ENCODE assay signal across 1 mouse cellular context in the genomic region with DNA sequence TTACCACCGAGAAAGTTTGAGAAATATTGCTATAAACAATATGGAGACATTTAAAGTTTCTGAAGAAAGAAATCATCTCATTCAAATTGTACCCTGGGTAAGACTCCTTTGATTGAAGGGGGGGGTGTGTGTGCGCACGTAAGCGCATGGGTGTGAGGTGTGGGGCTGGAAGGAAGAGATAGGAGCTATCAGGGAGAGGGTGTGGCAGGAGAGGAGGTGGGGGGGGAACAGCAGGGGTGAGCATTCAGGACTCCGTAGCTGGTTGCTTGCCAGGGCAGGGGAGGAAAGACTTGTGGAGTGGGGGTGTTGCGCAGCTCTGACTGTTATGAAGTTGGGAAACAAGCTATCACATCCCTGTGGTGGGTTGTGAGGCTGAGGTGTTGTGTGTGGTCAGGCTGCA.
TF ChIP-seq lines count a peak whose summit lies in the region.

No protein-coding gene starts in this region.

TF ChIP-seq in MEL, 35 proteins besides CTCF, POLR2A, EP300 and RAD21:
- TF ChIP-seq USF1 (IDR thresholded peaks at IDR 0.05; ENCODE audit: low read depth, low read length): no peak
- peak; percentile 72 for TF ChIP-seq TAL1 (IDR thresholded peaks at IDR 0.05; ENCODE audit: low read length)
- TF ChIP-seq ZNF384 (IDR thresholded peaks at IDR 0.05; ENCODE audit: low read depth, low read length): no peak
- TF ChIP-seq TCF12 (IDR thresholded peaks at IDR 0.05; ENCODE audit: low read depth, low read length): peak; percentile 92
- TF ChIP-seq CHD2 (IDR thresholded peaks at IDR 0.05; ENCODE audit: low read length): no peak
- no peak for TF ChIP-seq KAT2A (conservative IDR thresholded peaks at IDR 0.05; ENCODE audit: low read depth, low read length)
- no peak for TF ChIP-seq GABPA (IDR thresholded peaks at IDR 0.05; ENCODE audit: low read depth, low read length)
- no peak for TF ChIP-seq ZMIZ1 (IDR thresholded peaks at IDR 0.05; ENCODE audit: low read depth, low read length)
- TF ChIP-seq UBTF (IDR thresholded peaks at IDR 0.05; ENCODE audit: borderline replicate concordance, insufficient read depth, low read depth, low read length): no peak
- TF ChIP-seq MYB (IDR thresholded peaks at IDR 0.05; ENCODE audit: low read depth, low read length): no peak
- TF ChIP-seq ZC3H11A (IDR thresholded peaks at IDR 0.05; ENCODE audit: low read depth, low read length): no peak
- TF ChIP-seq POLR2AphosphoS5 (IDR thresholded peaks at IDR 0.05; ENCODE audit: borderline replicate concordance, low read depth, low read length): no peak
- TF ChIP-seq USF2 (IDR thresholded peaks at IDR 0.05; ENCODE audit: borderline replicate concordance in 1 of 2, insufficient read depth in 1 of 2, low read depth in 1 of 2, low read length in 2 of 2): no peak
- TF ChIP-seq TBP (IDR thresholded peaks at IDR 0.05; ENCODE audit: low read depth, low read length): no peak
- peak; percentile 65; the same call in 1 of the 2 replicates for TF ChIP-seq GATA1 (IDR thresholded peaks at IDR 0.05; ENCODE audit: low read depth, low read length)
- no peak for TF ChIP-seq MEF2A (IDR thresholded peaks at IDR 0.05; ENCODE audit: extremely low read depth, insufficient replicate concordance, low read depth, low read length, poor library complexity, severe bottlenecking)
- TF ChIP-seq BHLHE40 (IDR thresholded peaks at IDR 0.05; ENCODE audit: borderline replicate concordance, low read depth, low read length): peak; percentile 58; the same call in 1 of the 2 replicates
- TF ChIP-seq MAFK (IDR thresholded peaks at IDR 0.05; ENCODE audit: borderline replicate concordance, low read depth, low read length): no peak
- no peak for TF ChIP-seq POLR2AphosphoS2 (IDR thresholded peaks at IDR 0.05; ENCODE audit: low read length)
- no peak for TF ChIP-seq JUND (IDR thresholded peaks at IDR 0.05; ENCODE audit: low read depth, low read length)
- no peak for TF ChIP-seq HCFC1 (IDR thresholded peaks at IDR 0.05; ENCODE audit: low read depth, low read length)
- TF ChIP-seq MAX (IDR thresholded peaks at IDR 0.05; ENCODE audit: low read length): no peak
- no peak for TF ChIP-seq ELF1 (IDR thresholded peaks at IDR 0.05; ENCODE audit: low read depth, low read length)
- peak; percentile 90 for TF ChIP-seq RCOR1 (IDR thresholded peaks at IDR 0.05; ENCODE audit: low read depth, low read length)
- no peak for TF ChIP-seq E2F4 (IDR thresholded peaks at IDR 0.05; ENCODE audit: borderline replicate concordance, low read depth, low read length)
- TF ChIP-seq MAZ (IDR thresholded peaks at IDR 0.05; ENCODE audit: low read depth, low read length): peak; percentile 96
- no peak for TF ChIP-seq SMC3 (IDR thresholded peaks at IDR 0.05; ENCODE audit: low read depth, low read length)
- TF ChIP-seq MYC (IDR thresholded peaks at IDR 0.05; ENCODE audit: low read depth, low read length): no peak
- TF ChIP-seq SIN3A (IDR thresholded peaks at IDR 0.05; ENCODE audit: low read length): peak; percentile 65
- no peak for TF ChIP-seq NELFE (IDR thresholded peaks at IDR 0.05; ENCODE audit: low read depth, low read length)
- TF ChIP-seq MXI1 (IDR thresholded peaks at IDR 0.05; ENCODE audit: low read depth, low read length): peak; percentile 48; the same call in 1 of the 2 replicates
- TF ChIP-seq NRF1 (IDR thresholded peaks at IDR 0.05; ENCODE audit: insufficient read depth, low read depth, low read length, poor library complexity, severe bottlenecking): peak; percentile 74
- no peak for TF ChIP-seq CHD1 (IDR thresholded peaks at IDR 0.05; ENCODE audit: low read depth, low read length)
- peak; percentile 70; the same call in 1 of the 2 replicates for TF ChIP-seq ETS1 (IDR thresholded peaks at IDR 0.05; ENCODE audit: low read depth, low read length)
- TF ChIP-seq ZKSCAN1 (IDR thresholded peaks at IDR 0.05; ENCODE audit: low read depth, low read length): no peak
